Mouse (Mus musculus) midbrain, embryonic 14.5 days (tissue): ENCODE measurements around the gene Egfr. TPM values are rescaled to one million over a fixed set of nuclear protein-coding genes. Genes with fewer than 3 reads are reported as not detected.
A peak's percentile ranks its signal among the peaks of the same experiment; 100 is the strongest.

Source experiments
- ATAC-seq: fragments of 200-750 bp; cut with Nextera tagmentation; 2 replicates; pipeline ENCODE4 v1.8.0; 2017; ENCODE audit warnings: moderate number of reproducible peaks, moderate library complexity; ENCODE audit not compliant: low FRiP score, low TSS enrichment
- DNase-seq: peaks from one replicate; pipeline ENCODE4 v3.0.0-alpha.2; 2015
- H3K27ac ChIP-seq: fragments of 300-500 bp; sonication (generic); replicated peaks from 2 replicates; pipeline ENCODE4 v1.5.1; 2014; ENCODE audit warnings: mild to moderate bottlenecking, low read depth, low read length, moderate library complexity
- H3K27me3 ChIP-seq: fragments of 300-500 bp; sonication (generic); 2 replicates; pipeline ENCODE4 v1.6.1; 2014; ENCODE audit warnings: low read length, control low read depth, mixed read lengths; ENCODE audit not compliant: control insufficient read depth, insufficient read depth
- H3K36me3 ChIP-seq: fragments of 300-500 bp; sonication (generic); 2 replicates; pipeline ENCODE4 v1.6.1; 2014; ENCODE audit warnings: low read length, control low read depth; ENCODE audit not compliant: control insufficient read depth, insufficient read depth
- H3K4me1 ChIP-seq: fragments of 300-500 bp; sonication (generic); 2 replicates; pipeline ENCODE4 v1.6.1; 2014; ENCODE audit warnings: mild to moderate bottlenecking, antibody characterized with exemption, low read length, control low read depth; ENCODE audit not compliant: control insufficient read depth, insufficient read depth
- H3K4me2 ChIP-seq: fragments of 300-500 bp; sonication (generic); 2 replicates; pipeline ENCODE4 v1.6.1; 2014; ENCODE audit warnings: mild to moderate bottlenecking, low read length, moderate library complexity
- H3K4me3 ChIP-seq: fragments of 300-500 bp; sonication (generic); replicated peaks from 2 replicates; pipeline ENCODE4 v1.5.1; 2014; ENCODE audit warnings: low read depth, low read length
- H3K9ac ChIP-seq: fragments of 300-500 bp; sonication (generic); replicated peaks from 2 replicates; pipeline ENCODE4 v1.6.1; 2014; ENCODE audit warnings: mild to moderate bottlenecking, low read length, moderate library complexity
- H3K9me3 ChIP-seq: fragments of 300-500 bp; sonication (generic); 2 replicates; pipeline ENCODE4 v1.6.1; 2016; ENCODE audit warnings: low read length, control low read depth, mixed read lengths; ENCODE audit not compliant: control insufficient read depth
- WGBS: fragments of 180-500 bp; shearing (Covaris S2); extraction: QIAGEN DNeasy Blood & Tissue Kit; methylation state at CpG from one replicate; pipeline ENCODE4 v1.1.7; 2014; 5-methylcytosine and 5-hydroxymethylcytosine counted together
- polyA plus RNA-seq: library from polyadenylated mRNA; unstranded; fragments of >200 nt; fragmentation: Nextera tagmentation; extraction: Ambion mirVana; gene quantifications from 2 replicates; pipeline ENCODE4 v1.2.1, GENCODE M21; 2014

Gene Egfr
- polyA plus RNA-seq, 1 experiment from 2014 or later: 4.2 TPM

- Histone ChIP-seq H3K9me3 (no peaks in the 10 kb centered on the region), H3K27ac (no peak overlapping the region), H3K4me1 (no peaks in the 10 kb centered on the region), H3K4me3 (no peak overlapping the region), H3K27me3 (no peaks in the 10 kb centered on the region), H3K9ac (no peak overlapping the region), H3K36me3 (no peaks in the 10 kb centered on the region), H3K4me2 (no peak overlapping the region)
- ATAC-seq (no peak), DNase-seq (no peak)
- 81% methylated on average over 6 of the region's 6 CpGs for WGBS
Measured at GRCm38 (mm10) chr11:16861037-16861436, 109.0 kb downstream of the Egfr start.

GRCm38 (mm10) chr11:16863547-16863946, 111.5 kb downstream of the Egfr start:
- no peaks in the 10 kb centered on the region for H3K36me3 ChIP-seq
- no peaks in the 10 kb centered on the region for H3K9me3 ChIP-seq
- DNase-seq: no peak
- no peaks in the 10 kb centered on the region for H3K27me3 ChIP-seq
- no peak for ATAC-seq
- no peaks in the 10 kb centered on the region for H3K4me1 ChIP-seq
- H3K4me2 ChIP-seq: no peak overlapping the region
- H3K27ac ChIP-seq: no peak overlapping the region
- no peak overlapping the region for H3K4me3 ChIP-seq
- no peak overlapping the region for H3K9ac ChIP-seq

- Histone ChIP-seq H3K27me3 (no peaks in the 10 kb centered on the region), H3K4me2 (no peak overlapping the region), H3K4me3 (no peak overlapping the region), H3K27ac (no peak overlapping the region), H3K4me1 (no peaks in the 10 kb centered on the region), H3K9ac (no peak overlapping the region), H3K36me3 (no peaks in the 10 kb centered on the region), H3K9me3 (no peaks in the 10 kb centered on the region)
- ATAC-seq: no peak
- no peak for DNase-seq
- 85% methylated on average over 3 of the region's 3 CpGs for WGBS
Measured at GRCm38 (mm10) chr11:16864980-16865561, 113.1 kb downstream of the Egfr start.

- WGBS: 40% methylated on average over 6 of the region's 6 CpGs
- no peak overlapping the region for H3K9ac ChIP-seq
- no peaks in the 10 kb centered on the region for H3K36me3 ChIP-seq
- no peak overlapping the region for H3K27ac ChIP-seq
- H3K4me1 ChIP-seq: no peaks in the 10 kb centered on the region
- H3K27me3 ChIP-seq: no peaks in the 10 kb centered on the region
- H3K4me2 ChIP-seq: no peak overlapping the region
- ATAC-seq: 0 out of 2 replicates have a peak, but pooled peaks have one; percentile 35
- no peak overlapping the region for H3K4me3 ChIP-seq
- H3K9me3 ChIP-seq: no peaks in the 10 kb centered on the region
- DNase-seq: no peak
Measured at GRCm38 (mm10) chr11:16868051-16868450, 116.0 kb downstream of the Egfr start.

- Histone ChIP-seq H3K4me2 (no peak overlapping the region), H3K36me3 (no peaks in the 10 kb centered on the region), H3K4me3 (no peak overlapping the region), H3K9me3 (no peaks in the 10 kb centered on the region), H3K27me3 (no peaks in the 10 kb centered on the region), H3K27ac (no peak overlapping the region), H3K4me1 (no peaks in the 10 kb centered on the region), H3K9ac (no peak overlapping the region)
- no peak for DNase-seq
- no peak for ATAC-seq
- 40% methylated on average over 2 of the region's 2 CpGs for WGBS
Measured at GRCm38 (mm10) chr11:16869506-16869905, 117.5 kb downstream of the Egfr start.

GRCm38 (mm10) chr11:16871120-16871519, 119.1 kb downstream of the Egfr start:
- DNase-seq (no peak), ATAC-seq (no peak)
- H3K27ac ChIP-seq: no peak overlapping the region
- no peak overlapping the region for H3K4me2 ChIP-seq
- 67% methylated on average over 5 of the region's 5 CpGs for WGBS
- no peaks in the 10 kb centered on the region for H3K36me3 ChIP-seq
- no peaks in the 10 kb centered on the region for H3K27me3 ChIP-seq
- no peak overlapping the region for H3K9ac ChIP-seq
- H3K9me3 ChIP-seq: no peaks in the 10 kb centered on the region
- H3K4me1 ChIP-seq: no peaks in the 10 kb centered on the region
- no peak overlapping the region for H3K4me3 ChIP-seq

GRCm38 (mm10) chr11:16877676-16878378, 125.8 kb downstream of the Egfr start:
- Histone ChIP-seq H3K27ac (no peak overlapping the region), H3K9ac (no peak overlapping the region), H3K27me3 (no peaks in the 10 kb centered on the region), H3K36me3 (no peaks in the 10 kb centered on the region), H3K4me1 (no peaks in the 10 kb centered on the region), H3K4me2 (no peak overlapping the region), H3K4me3 (no peak overlapping the region), H3K9me3 (no peaks in the 10 kb centered on the region)
- WGBS: 41% methylated on average over 9 of the region's 9 CpGs
- ATAC-seq (no peak), DNase-seq (peak; percentile 47)

GRCm38 (mm10) chr11:16881932-16882331, 129.9 kb downstream of the Egfr start:
- Histone ChIP-seq H3K27ac (no peak overlapping the region), H3K27me3 (no peaks in the 10 kb centered on the region), H3K9ac (no peak overlapping the region), H3K9me3 (no peaks in the 10 kb centered on the region), H3K36me3 (no peaks in the 10 kb centered on the region), H3K4me3 (no peak overlapping the region), H3K4me1 (no peaks in the 10 kb centered on the region), H3K4me2 (no peak overlapping the region)
- WGBS: 64% methylated on average over 4 of the region's 4 CpGs
- DNase-seq (no peak), ATAC-seq (no peak)

GRCm38 (mm10) chr11:16886152-16886551, 134.1 kb downstream of the Egfr start:
- WGBS: 82% methylated on average over 6 of the region's 6 CpGs
- ATAC-seq (no peak), DNase-seq (no peak)
- H3K4me1 ChIP-seq: no peaks in the 10 kb centered on the region
- no peak overlapping the region for H3K9ac ChIP-seq
- no peaks in the 10 kb centered on the region for H3K36me3 ChIP-seq
- no peak overlapping the region for H3K4me2 ChIP-seq
- no peak overlapping the region for H3K4me3 ChIP-seq
- no peaks in the 10 kb centered on the region for H3K9me3 ChIP-seq
- no peaks in the 10 kb centered on the region for H3K27me3 ChIP-seq
- H3K27ac ChIP-seq: no peak overlapping the region
